Mouse (Mus musculus) heart, adult 18-20 months (tissue): ENCODE results near the gene Cd9. TPM values are rescaled to one million over a fixed set of nuclear protein-coding genes. Genes with fewer than 3 reads are reported as not detected.

ENCODE experiments used
- DNase-seq, 2 experiments: peaks; one replicate each; pipeline ENCODE4 v3.0.0; 2021 to 2022; ENCODE audit warnings: mixed read lengths in 1 of 2
- total RNA-seq, 2 experiments: library from RNA; stranded (reverse); gene quantifications; 2 replicates each; pipeline ENCODE4 v1.2.3; 2021

Cd9 gene
- total RNA-seq, 2 experiments from 2014 or later: 49.9 to 50.4 TPM

- DNase-seq: no peak
Measured at GRCm38 (mm10) chr6:125434735-125435518, 59.7 kb downstream of the Cd9 start.

- DNase-seq: peak in 1 of 2 experiments; percentile 36
Measured at GRCm38 (mm10) chr6:125433704-125434447, 60.7 kb downstream of the Cd9 start.

- DNase-seq: no peak
Measured at GRCm38 (mm10) chr6:125433257-125433656, 61.3 kb downstream of the Cd9 start.

- DNase-seq: no peak
Measured at GRCm38 (mm10) chr6:125432522-125432921, 62.1 kb downstream of the Cd9 start.

- no peak for DNase-seq
Measured at GRCm38 (mm10) chr6:125430982-125431381, 63.6 kb downstream of the Cd9 start.

GRCm38 (mm10) chr6:125430358-125430958 lies 64.1 kb downstream of the Cd9 start:
- no peak for DNase-seq

GRCm38 (mm10) chr6:125429741-125430140 lies 64.8 kb downstream of the Cd9 start:
- no peak for DNase-seq

GRCm38 (mm10) chr6:125426383-125427360 lies 67.9 kb downstream of the Cd9 start:
- DNase-seq: peak; percentile 87 to 88

GRCm38 (mm10) chr6:125425205-125426090 lies 69.1 kb downstream of the Cd9 start:
- DNase-seq: no peak

- peak in 1 of 2 experiments; percentile 30 for DNase-seq
Measured at GRCm38 (mm10) chr6:125424156-125424555, 70.4 kb downstream of the Cd9 start.

- DNase-seq: no peak
Measured at GRCm38 (mm10) chr6:125423507-125423906, 71.1 kb downstream of the Cd9 start.

GRCm38 (mm10) chr6:125423099-125423498 lies 71.5 kb downstream of the Cd9 start:
- no peak for DNase-seq

GRCm38 (mm10) chr6:125422051-125422822 lies 72.4 kb downstream of the Cd9 start:
- peak; percentile 74 to 75 for DNase-seq

GRCm38 (mm10) chr6:125420458-125421063 lies 74.0 kb downstream of the Cd9 start:
- no peak for DNase-seq

GRCm38 (mm10) chr6:125418744-125419143 lies 75.8 kb downstream of the Cd9 start:
- DNase-seq: peak; percentile 81 to 93

- DNase-seq: no peak
Measured at GRCm38 (mm10) chr6:125413326-125413725, 81.3 kb downstream of the Cd9 start.

GRCm38 (mm10) chr6:125411661-125412060 lies 82.9 kb downstream of the Cd9 start:
- DNase-seq: no peak

- peak in 1 of 2 experiments; percentile 47 for DNase-seq
Measured at GRCm38 (mm10) chr6:125410995-125411547, 83.5 kb downstream of the Cd9 start.

GRCm38 (mm10) chr6:125410551-125410950 lies 84.0 kb downstream of the Cd9 start:
- DNase-seq: no peak
